Mouse (Mus musculus): ENCODE data around the gene Acvr2b.

DNA sequence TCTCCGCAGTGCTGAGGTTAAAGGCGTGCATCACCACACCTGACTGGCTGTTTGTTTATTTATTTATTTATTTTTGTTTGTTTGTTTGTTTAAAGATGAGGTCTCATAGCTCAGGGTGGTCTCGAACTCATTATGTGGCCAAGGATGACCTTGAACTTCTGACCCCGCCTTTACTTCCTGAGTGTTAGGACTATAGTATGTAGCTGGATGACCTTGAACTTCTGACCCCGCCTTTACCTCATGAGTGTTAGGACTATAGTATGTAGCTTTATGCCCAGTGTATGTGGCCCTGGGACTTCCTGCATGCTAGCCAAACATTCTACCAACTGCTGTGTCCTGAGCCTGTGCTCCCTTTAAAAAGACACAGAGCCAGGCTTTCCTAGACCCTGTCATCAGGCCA is 40.5 kb upstream of the Acvr2b start:
- TF ChIP-seq USF1 (IDR thresholded peaks at IDR 0.05; ENCODE audit: low read depth) (no peak), CEBPB (IDR thresholded peaks at IDR 0.05; ENCODE audit: low read depth) (no peak), CTCF (IDR thresholded peaks at IDR 0.05; ENCODE audit: control insufficient read depth, insufficient read depth, insufficient read length) (no peak), MYOG (IDR thresholded peaks at IDR 0.05; ENCODE audit: control insufficient read depth, extremely low read depth, insufficient read length) (no peak), MAX (IDR thresholded peaks at IDR 0.05) (no peak), MYOD1 (IDR thresholded peaks at IDR 0.05; ENCODE audit: control insufficient read depth, insufficient read length, low read depth) (no peak)

All from C2C12 (cell line).